Mouse (Mus musculus) cerebellum, adult 8-10 months (tissue): ENCODE data around the gene Gm17087.

Experiments
- DNase-seq: peaks from one replicate; pipeline ENCODE4 v3.0.0; 2022

Gene Gm17087

DNA sequence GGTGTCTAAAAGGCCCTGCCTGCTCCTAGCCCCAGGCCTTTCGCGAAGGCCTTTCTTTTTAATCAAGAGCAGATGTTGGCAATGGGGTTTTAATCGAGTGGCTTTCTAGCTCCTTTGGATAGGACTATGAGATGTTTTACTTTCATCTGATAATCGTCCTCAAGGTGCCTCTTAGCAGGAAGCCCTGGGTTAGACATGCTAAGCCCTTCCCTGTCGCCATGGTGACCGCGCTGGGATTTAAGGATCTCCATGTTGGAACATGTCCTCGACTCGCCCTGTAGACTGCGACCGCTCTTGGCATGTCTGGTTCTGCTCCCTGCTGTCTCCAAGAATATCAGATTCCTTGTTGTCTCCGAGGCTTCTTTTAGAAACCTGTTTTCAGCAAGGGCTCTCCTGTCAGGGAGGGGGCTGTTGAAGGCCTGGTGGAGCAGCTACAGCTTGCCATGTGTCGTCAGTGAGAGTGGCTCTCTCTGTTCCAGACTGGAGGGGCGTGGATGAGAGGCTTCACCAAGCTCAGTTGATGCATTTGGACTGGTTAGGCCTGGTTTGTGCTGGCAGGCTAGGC lies 24.7 kb downstream of the Gm17087 start:
- DNase-seq = no peak

DNA sequence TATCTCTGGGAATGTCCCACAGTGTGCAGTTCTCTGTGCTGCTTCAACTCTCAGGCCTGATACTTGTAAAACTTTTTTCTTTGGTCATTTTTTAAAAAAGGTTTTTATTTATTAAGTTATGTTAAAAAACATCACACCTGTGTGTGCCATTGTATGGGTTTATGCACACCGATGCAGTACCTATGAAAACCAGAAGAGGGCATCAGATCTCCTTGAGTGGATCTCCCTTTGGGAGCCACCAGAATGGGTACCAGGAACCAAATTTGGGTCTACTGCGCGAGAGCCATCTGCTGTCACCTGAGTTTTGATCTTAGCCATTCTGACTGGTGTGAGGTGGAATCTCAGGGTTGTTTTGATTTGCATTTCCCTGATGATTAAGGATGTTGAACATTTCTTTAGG lies 28.6 kb downstream of the Gm17087 start:
- no peak for DNase-seq

DNA sequence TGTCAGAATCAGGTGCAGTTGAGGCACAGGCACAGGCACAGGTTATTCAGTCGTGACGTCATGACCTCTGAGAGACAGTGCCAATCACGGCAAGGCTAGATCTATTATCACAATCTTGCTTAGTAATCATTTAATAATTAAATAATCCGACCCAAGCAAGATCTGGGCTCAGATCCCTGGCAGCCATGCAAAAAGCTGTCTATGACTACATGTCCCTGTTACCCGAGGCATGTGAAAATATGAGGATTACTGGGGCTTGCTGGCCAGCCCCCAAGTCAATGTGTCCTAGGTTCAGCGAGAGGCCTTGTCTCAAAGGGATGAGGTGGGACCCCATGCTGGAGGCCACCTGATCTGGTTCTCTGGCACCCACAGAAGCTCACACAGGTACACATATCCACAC lies 30.2 kb downstream of the Gm17087 start:
- no peak for DNase-seq

DNA sequence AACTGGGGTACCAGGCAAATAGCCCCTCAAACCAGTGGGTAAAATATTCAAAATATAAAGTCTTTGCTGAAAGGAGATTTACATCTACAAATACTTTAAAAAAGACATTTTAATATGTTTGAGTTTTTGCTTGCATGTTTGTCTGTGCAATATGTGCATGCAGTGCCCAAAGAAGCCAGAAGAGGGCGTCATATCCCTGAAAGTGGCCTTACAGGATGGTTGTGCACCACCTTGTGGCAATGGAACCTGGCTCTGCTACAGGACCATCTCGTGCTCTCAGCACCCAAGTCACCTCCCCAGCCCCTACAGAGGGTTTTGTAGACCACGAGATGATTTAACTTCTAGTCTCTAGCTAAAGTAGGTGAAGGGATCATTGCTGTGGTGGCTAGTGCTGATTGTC lies 32.9 kb downstream of the Gm17087 start:
- no peak for DNase-seq

GRCm38 (mm10) chr17:8532609-8533008 lies 34.1 kb downstream of the Gm17087 start:
- peak; percentile 60 for DNase-seq

DNA sequence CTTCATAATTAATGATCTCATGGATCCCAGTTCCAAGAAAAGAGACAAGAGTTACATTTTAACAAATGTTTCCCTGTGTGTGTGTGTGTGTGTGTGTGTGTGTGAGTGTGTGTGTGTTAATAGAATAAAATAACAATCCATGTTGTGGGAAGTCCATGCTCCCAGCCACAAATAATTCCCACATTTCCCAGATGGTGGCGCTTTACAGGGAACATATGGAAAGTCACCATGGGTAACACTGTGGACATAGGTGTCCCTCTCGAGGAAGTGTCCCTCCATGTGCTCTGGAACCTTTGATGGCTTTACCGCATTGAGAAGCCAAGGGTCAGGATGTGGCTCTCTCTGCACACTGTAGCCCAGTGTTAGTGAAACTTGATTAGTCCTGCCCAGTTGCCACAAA lies 38.1 kb downstream of the Gm17087 start:
- DNase-seq = no peak

- DNase-seq = peak; percentile 72
These were observed 39.9 kb downstream of the Gm17087 start for GRCm38 (mm10) chr17:8526815-8527261.

DNA sequence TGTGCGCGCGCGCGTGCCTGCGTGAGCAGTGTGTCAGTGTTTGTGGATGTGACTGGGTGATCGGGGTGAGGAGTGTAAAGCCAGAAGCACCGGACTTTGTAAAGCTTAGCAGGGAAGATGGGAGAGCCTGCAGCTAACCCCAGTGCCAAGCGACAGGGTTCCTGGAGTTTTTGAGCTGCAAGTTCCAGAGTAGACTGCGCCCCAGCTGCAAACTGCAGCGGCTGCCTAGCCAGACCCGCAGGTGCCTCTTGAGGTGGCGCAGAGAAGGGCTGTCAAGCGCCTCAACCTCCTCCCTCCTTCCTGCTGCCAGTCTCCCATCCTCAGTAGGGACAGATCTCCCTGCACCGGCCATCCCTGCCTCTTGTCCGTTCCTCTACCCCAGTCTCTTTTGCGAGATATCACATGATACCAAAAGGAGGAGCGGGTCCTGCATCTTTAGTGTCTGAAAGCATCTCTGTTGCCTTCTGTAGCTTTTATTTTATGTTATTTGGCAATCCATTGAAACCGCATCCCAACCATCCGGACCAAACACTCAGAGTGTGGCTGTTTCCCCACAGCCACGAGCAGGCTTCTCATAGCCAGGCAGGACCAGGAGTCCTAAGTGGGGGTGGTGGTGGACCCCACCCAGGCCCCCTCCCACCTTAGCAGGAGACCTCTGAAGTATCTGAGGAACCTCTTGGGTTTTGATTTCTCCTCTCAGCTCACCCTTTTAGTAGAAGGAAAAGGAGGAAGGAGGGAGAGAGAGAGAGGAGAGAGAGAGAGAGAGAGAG lies 40.6 kb downstream of the Gm17087 start:
- DNase-seq = peak; percentile 62

GRCm38 (mm10) chr17:8525225-8525721 lies 41.5 kb downstream of the Gm17087 start, which contains the start of gene Pde10a:
TSS of gene Pde10a (plus strand) at chr17:8525372.
- peak; percentile 76 for DNase-seq

GRCm38 (mm10) chr17:8524387-8525165 lies 42.2 kb downstream of the Gm17087 start:
- DNase-seq = peak; percentile 90

GRCm38 (mm10) chr17:8523986-8524385 lies 42.8 kb downstream of the Gm17087 start:
- peak; percentile 66 for DNase-seq

GRCm38 (mm10) chr17:8516006-8516405 lies 50.7 kb downstream of the Gm17087 start:
- no peak for DNase-seq
